8 mouse cellular contexts compared by ENCODE assay signal in the genomic region with DNA sequence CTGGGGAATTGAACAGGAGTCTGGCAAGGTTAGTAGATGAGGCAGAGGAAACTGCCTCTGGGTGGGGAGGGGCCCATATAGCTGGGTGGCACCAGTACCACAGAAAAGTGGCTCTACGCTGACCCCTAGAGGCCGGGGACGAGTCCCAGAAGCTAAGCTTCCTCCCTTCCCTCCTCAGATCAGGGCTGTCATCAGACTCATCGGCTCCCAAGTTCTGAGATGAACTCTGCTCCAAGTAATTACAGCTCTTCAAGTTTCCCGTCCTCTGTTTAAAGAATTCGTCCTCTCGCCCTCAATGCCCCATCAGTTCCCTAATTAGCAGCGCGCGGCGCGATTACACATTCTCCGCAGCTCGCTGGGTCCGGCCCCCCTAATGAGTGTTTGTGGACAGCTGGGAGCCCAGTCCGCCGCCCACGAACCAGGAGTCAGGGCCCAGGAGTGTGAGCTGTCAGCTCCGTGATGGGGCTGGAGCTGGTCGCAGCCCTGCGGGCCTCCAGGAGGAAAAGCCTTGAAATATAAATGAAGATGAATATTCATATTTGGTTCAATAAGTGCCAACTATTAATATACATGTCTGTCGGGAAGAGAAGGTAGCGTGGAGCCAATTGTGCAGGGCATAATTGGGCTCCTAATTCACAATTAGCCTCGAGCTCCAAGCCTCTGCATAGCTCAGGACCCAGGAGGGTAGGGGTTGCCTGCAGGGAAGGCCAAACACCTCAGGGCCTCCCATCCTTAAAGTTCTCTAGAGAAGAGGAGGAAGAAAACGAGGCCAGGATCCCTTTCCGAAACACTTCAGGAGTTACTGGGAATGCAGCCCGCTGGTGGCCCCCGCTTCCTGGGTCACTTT.
DNase-seq lines count a peak whose midpoint lies in the region; ATAC-seq and TF ChIP-seq lines count a peak whose summit lies in the region.

No protein-coding gene starts in this region.

- no peaks in the 10 kb centered on the region for H3K9me3 ChIP-seq in hindbrain, postnatal 0 days (ENCODE audit: low read length)

- peak overlapping the region; percentile 48 for H3K4me2 ChIP-seq in hindbrain, postnatal 0 days (ENCODE audit: low read depth, low read length)

- no peaks in the 10 kb centered on the region; the same call in 1 of the 2 replicates for H3K4me1 ChIP-seq in hindbrain, postnatal 0 days (ENCODE audit: insufficient read depth, low read length)

- peak; percentile 57 for TF ChIP-seq CTCF in hindbrain, postnatal 0 days (IDR thresholded peaks at IDR 0.05; ENCODE audit: low read depth)

- no peaks in the 10 kb centered on the region for H3K36me3 ChIP-seq in hindbrain, postnatal 0 days (ENCODE audit: insufficient read depth, low read length)

- ATAC-seq in hindbrain, postnatal 0 days = peak; percentile 73

- no peak overlapping the region; the same call in 1 of the 2 replicates for H3K9ac ChIP-seq in hindbrain, postnatal 0 days (replicated peaks; ENCODE audit: low read length)

- peak; percentile 39 for DNase-seq in NIH3T3 (ENCODE audit: low read depth)
- DNase-seq in cerebellum, adult 8-10 months = peak; percentile 43
- DNase-seq in frontal cortex, adult 2 months (ENCODE audit: extremely low spot score in 1 of 2, low spot score in 1 of 2) = peak; percentile 32 to 78
- DNase-seq in hindbrain, postnatal 0 days (ENCODE audit: low spot score) = peak; percentile 67
- DNase-seq in left cerebral cortex, adult 18-20 months (ENCODE audit: low spot score in 2 of 2) = peak; percentile 65 to 74
- DNase-seq in mesoderm, embryonic 11.5 days (ENCODE audit: low read depth, low spot score) = peak; percentile 54
- peak; percentile 69 for DNase-seq in right cerebral cortex, postnatal 4 days
- DNase-seq in yolk sac, embryonic 10.5 days (ENCODE audit: low spot score) = peak; percentile 13

- peak overlapping the region; percentile 16 for H3K4me3 ChIP-seq in hindbrain, postnatal 0 days (ENCODE audit: low read length)

- no peak overlapping the region for H3K27ac ChIP-seq in hindbrain, postnatal 0 days

- 20% methylated on average over 28 of the region's 28 CpGs for WGBS in hindbrain, postnatal 0 days

- H3K27me3 ChIP-seq in hindbrain, postnatal 0 days (ENCODE audit: insufficient read depth, low read length) = no peaks in the 10 kb centered on the region

Comparison
In these comparisons a context has a peak if more than half of its experiments do, and no peak if none do; other contexts are left out.
1. DNase-seq: peak in every context shown above with its lines; median percentile 70 in left cerebral cortex, adult 18-20 months; 69 in right cerebral cortex, postnatal 4 days; 67 in hindbrain, postnatal 0 days; 55 in frontal cortex, adult 2 months; 54 in mesoderm, embryonic 11.5 days; 43 in cerebellum, adult 8-10 months; 39 in NIH3T3; 13 in yolk sac, embryonic 10.5 days.